Mouse (Mus musculus) inflammation-experienced regulatory T-cells, adult 6 months (primary cell): ENCODE results near the gene Gm11273. TPM values are rescaled to one million over a fixed set of nuclear protein-coding genes. Genes with fewer than 3 reads are reported as not detected.

Experiments
- polyA plus RNA-seq, 3 experiments: library from polyadenylated mRNA; unstranded; fragments of 100-300 nt; shearing (Covaris generic); gene quantifications; one replicate each; pipeline ENCODE4 v1.2.1; 2017

Gm11273 gene
- polyA plus RNA-seq, 3 experiments from 2014 or later, result 5.4 to 41.4 (median 31.6) TPM

Other genes starting within 250 kb of the Gm11273 start
- not detected for gene Gpx5, start 208.7 kb downstream of the Gm11273 start, polyA plus RNA-seq
- not detected for gene Gpx6, start 189.3 kb downstream of the Gm11273 start, polyA plus RNA-seq
- not detected for gene Olfr1367, start 154.5 kb downstream of the Gm11273 start, polyA plus RNA-seq
- gene Zscan12, start 138.6 kb downstream of the Gm11273 start, polyA plus RNA-seq, result 1 to 10 TPM; 3.9 to 9.2 (median 8.1) TPM
- 10 to 100 TPM; 23.7 to 42.0 (median 33.0) TPM for gene Zkscan3, start 98.7 kb downstream of the Gm11273 start, polyA plus RNA-seq
- gene Pgbd1, start 60.4 kb downstream of the Gm11273 start, polyA plus RNA-seq, result 1 to 10 TPM in 2 of 3 experiments, under 1 TPM in 1; 0.68 to 1.7 (median 1.6) TPM
- 10 to 100 TPM; 42.6 to 84.1 (median 72.6) TPM for gene Zscan26, start 47.7 kb downstream of the Gm11273 start, polyA plus RNA-seq
- under 1 TPM in 1 of 3 experiments, not detected in 2; 0.62 TPM for gene Nkapl, start 32.9 kb downstream of the Gm11273 start, polyA plus RNA-seq
- not detected for gene Zkscan4, start 22.5 kb downstream of the Gm11273 start, polyA plus RNA-seq
- not detected for gene Gm10065, start 22.0 kb downstream of the Gm11273 start, polyA plus RNA-seq
- under 1 TPM in 1 of 3 experiments, not detected in 2; 0.17 TPM for gene AK157302, start 6.2 kb downstream of the Gm11273 start, polyA plus RNA-seq
- 1 to 10 TPM; 5.8 to 8.7 (median 5.9) TPM for gene Zkscan8, start 29.7 kb upstream of the Gm11273 start, polyA plus RNA-seq
- gene Olfr1366, start 41.4 kb upstream of the Gm11273 start, polyA plus RNA-seq, result not detected
- gene Olfr1535, start 58.5 kb upstream of the Gm11273 start, polyA plus RNA-seq, result under 1 TPM in 2 of 3 experiments, not detected in 1; 0.11 to 0.19 TPM
- not detected for gene Olfr1364, start 80.3 kb upstream of the Gm11273 start, polyA plus RNA-seq
- not detected for gene Olfr1362, start 112.6 kb upstream of the Gm11273 start, polyA plus RNA-seq
- not detected for gene Olfr11, start 141.1 kb upstream of the Gm11273 start, polyA plus RNA-seq
- gene Olfr1361, start 162.0 kb upstream of the Gm11273 start, polyA plus RNA-seq, result not detected
- gene Olfr1360, start 176.0 kb upstream of the Gm11273 start, polyA plus RNA-seq, result not detected
- gene Olfr1359, start 196.7 kb upstream of the Gm11273 start, polyA plus RNA-seq, result not detected
- gene Hist1h2bl, start 214.7 kb upstream of the Gm11273 start, polyA plus RNA-seq, result not detected
- 10 to 100 TPM in 1 of 3 experiments, not detected in 2; 25.0 TPM for gene Hist1h2ai, start 215.0 kb upstream of the Gm11273 start, polyA plus RNA-seq
- gene Hist1h3h, start 216.2 kb upstream of the Gm11273 start, polyA plus RNA-seq, result 1 to 10 TPM in 1 of 3 experiments, not detected in 2; 4.9 TPM
- gene Hist1h2bm, start 220.6 kb upstream of the Gm11273 start, polyA plus RNA-seq, result 1 to 10 TPM in 2 of 3 experiments, not detected in 1; 1.6 to 4.7 TPM
- gene Hist1h4j, start 233.6 kb upstream of the Gm11273 start, polyA plus RNA-seq, result not detected
- 10 to 100 TPM in 1 of 3 experiments, 1 to 10 TPM in 2; 1.5 to 15.3 (median 8.0) TPM for gene Hist1h4k, start 249.1 kb upstream of the Gm11273 start, polyA plus RNA-seq